Mouse (Mus musculus) brown adipose tissue, adult 24 weeks (tissue): ENCODE results near the gene Tsc1. TPM values are rescaled to one million over a fixed set of nuclear protein-coding genes. Genes with fewer than 3 reads are reported as not detected.

Source experiments
- H3K27ac ChIP-seq: fragments of 200-500 bp; replicated peaks from 2 replicates; pipeline ENCODE4 v1.5.1; 2012; ENCODE audit warnings: low read depth, mild to moderate bottlenecking, low read length
- H3K4me1 ChIP-seq: fragments of 200-500 bp; 2 replicates; pipeline ENCODE4 v1.6.1; 2012; ENCODE audit warnings: low read length, mixed read lengths; ENCODE audit not compliant: control insufficient read depth, insufficient read depth, insufficient read length
- H3K4me3 ChIP-seq: fragments of 200-500 bp; 2 replicates; pipeline ENCODE4 v1.5.1; 2012; ENCODE audit warnings: low read depth, mild to moderate bottlenecking, low read length, moderate library complexity; ENCODE audit not compliant: insufficient read depth
- polyA plus RNA-seq: library from polyadenylated mRNA; stranded (reverse); fragments of >200 nt; gene quantifications from 2 replicates; pipeline ENCODE4 v1.2.4, GENCODE M21; 2012; ENCODE audit not compliant: missing spikeins, insufficient read depth, insufficient read length

Gene Tsc1
- polyA plus RNA-seq, 1 experiment, result 5.0 TPM

- no peak overlapping the region for H3K4me3 ChIP-seq
- no peak overlapping the region for H3K27ac ChIP-seq
- no peaks in the 10 kb centered on the region for H3K4me1 ChIP-seq
Measured at GRCm38 (mm10) chr2:28706787-28707186, 65.8 kb downstream of the Tsc1 start.

DNA sequence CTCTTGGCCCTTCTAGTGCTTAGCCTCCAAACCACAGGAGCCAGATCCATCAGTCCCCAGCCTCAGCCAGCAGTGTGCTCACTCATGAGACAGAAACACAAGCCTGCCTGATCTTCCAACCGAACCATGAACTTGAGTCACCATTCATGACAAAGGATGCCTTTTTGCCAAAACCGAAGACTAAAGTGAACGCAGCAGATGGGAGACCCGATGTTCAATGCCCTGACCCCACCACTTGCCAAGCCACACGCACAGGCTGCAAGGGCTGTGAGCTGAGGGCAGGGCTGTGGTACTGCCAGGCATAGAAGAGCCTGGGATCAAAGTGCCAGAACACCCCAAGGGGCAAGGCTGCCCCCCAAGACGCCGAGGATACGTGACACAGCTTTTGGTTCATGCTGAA lies 72.0 kb downstream of the Tsc1 start:
- H3K4me1 ChIP-seq, result no peaks in the 10 kb centered on the region
- H3K27ac ChIP-seq, result no peak overlapping the region
- no peak overlapping the region for H3K4me3 ChIP-seq

DNA sequence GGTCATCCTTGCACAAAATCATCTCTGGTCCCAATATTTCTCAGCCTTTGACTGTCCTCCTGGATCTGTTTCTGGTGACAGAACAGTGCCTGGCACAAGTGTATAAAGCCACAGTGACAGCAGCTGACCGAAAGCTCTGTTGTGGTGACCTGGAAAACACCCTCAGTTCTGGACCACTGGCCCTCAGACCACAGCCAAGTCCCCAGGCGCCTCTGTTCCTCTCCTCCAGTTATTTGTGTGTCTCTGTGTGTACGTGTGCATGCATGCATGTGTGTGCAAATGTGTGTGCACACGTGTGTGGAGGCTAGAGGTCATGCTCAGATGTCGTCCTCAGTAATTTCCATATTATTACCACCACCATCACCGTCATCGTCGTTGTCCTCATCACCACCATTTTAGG lies 81.4 kb downstream of the Tsc1 start:
- Histone ChIP-seq H3K4me3 (no peak overlapping the region), H3K4me1 (no peaks in the 10 kb centered on the region), H3K27ac (no peak overlapping the region)

DNA sequence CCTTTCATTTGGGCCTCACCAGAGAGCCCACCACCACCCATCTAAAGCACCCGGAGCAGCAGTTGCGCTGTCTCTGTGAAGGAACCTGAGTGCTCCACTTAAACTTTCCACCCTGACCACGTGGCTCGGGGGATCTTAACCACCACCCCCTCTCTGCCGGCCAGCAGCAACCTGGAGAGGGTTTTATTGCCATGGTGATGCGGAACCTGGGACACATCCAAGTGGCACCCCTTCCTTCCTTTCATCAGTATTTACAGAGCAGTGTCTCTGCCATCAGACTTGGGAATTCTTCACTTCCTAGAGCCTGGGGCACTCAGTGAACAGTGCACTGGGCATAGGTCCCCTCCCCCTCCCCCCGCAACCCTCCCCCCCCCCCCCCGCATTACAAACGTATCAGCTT lies 82.9 kb downstream of the Tsc1 start:
- no peak overlapping the region for H3K27ac ChIP-seq
- H3K4me3 ChIP-seq, result no peak overlapping the region
- no peaks in the 10 kb centered on the region for H3K4me1 ChIP-seq

GRCm38 (mm10) chr2:28727786-28728404 lies 86.9 kb downstream of the Tsc1 start:
- no peak overlapping the region for H3K27ac ChIP-seq
- H3K4me1 ChIP-seq, result no peaks in the 10 kb centered on the region
- no peak overlapping the region for H3K4me3 ChIP-seq

DNA sequence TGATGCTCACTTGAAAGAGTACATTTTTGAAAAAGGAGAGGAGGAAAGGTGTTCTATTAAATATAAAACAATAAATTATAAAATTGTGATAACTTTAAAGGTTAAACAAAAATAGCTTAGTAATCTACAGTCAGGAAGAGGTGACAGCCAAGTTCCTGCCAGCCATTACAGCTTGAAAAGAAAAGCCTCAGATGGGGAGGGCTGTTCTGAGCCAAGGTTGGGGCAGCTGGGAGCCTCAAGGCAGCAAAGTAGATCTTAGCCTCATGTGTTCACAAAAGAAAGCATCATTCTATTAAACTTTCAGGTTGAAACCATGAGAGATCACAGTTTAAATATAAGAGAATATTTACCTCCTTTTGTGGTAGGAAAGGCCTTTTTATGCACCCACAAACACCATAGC lies 89.6 kb downstream of the Tsc1 start:
- H3K27ac ChIP-seq, result no peak overlapping the region
- no peak overlapping the region for H3K4me3 ChIP-seq
- H3K4me1 ChIP-seq, result no peaks in the 10 kb centered on the region

GRCm38 (mm10) chr2:28737112-28737511 lies 96.1 kb downstream of the Tsc1 start:
- H3K4me1 ChIP-seq, result no peaks in the 10 kb centered on the region
- H3K4me3 ChIP-seq, result no peak overlapping the region
- no peak overlapping the region for H3K27ac ChIP-seq

- no peak overlapping the region for H3K4me3 ChIP-seq
- no peak overlapping the region for H3K27ac ChIP-seq
- H3K4me1 ChIP-seq, result no peaks in the 10 kb centered on the region
Measured at GRCm38 (mm10) chr2:28740159-28740558, 99.1 kb downstream of the Tsc1 start.

Other genes starting within 250 kb of the Tsc1 start
- gene Ppp1r26, start 194.4 kb upstream of the Tsc1 start, polyA plus RNA-seq, result not detected in 2 replicates
- 1.9 TPM in 1 of 2 replicates, not detected in the other for gene 1700007K13Rik, start 174.9 kb upstream of the Tsc1 start, polyA plus RNA-seq
- gene Mrps2, start 173.2 kb upstream of the Tsc1 start, polyA plus RNA-seq, result 71.5 and 85.2 TPM in 2 replicates
- gene Gbgt1, start 144.3 kb upstream of the Tsc1 start, polyA plus RNA-seq, result not detected in 2 replicates
- gene Gm10134, start 135.1 kb upstream of the Tsc1 start, polyA plus RNA-seq, result not detected in 2 replicates
- 5.7 and 6.1 TPM in 2 replicates for gene Ralgds, start 128.1 kb upstream of the Tsc1 start, polyA plus RNA-seq
- gene Cel, start 77.8 kb upstream of the Tsc1 start, polyA plus RNA-seq, result not detected in 2 replicates
- gene Gtf3c5, start 57.5 kb upstream of the Tsc1 start, polyA plus RNA-seq, result 5.2 and 6.9 TPM in 2 replicates
- not detected in 2 replicates for gene Gfi1b, start 19.2 kb upstream of the Tsc1 start, polyA plus RNA-seq
- gene Spaca9, start 58.5 kb downstream of the Tsc1 start, polyA plus RNA-seq, result not detected in 2 replicates
- not detected in 2 replicates for gene Ak8, start 58.9 kb downstream of the Tsc1 start, polyA plus RNA-seq
- gene Gtf3c4, start 199.1 kb downstream of the Tsc1 start, polyA plus RNA-seq, result 5.3 and 5.9 TPM in 2 replicates
- gene Ddx31, start 199.2 kb downstream of the Tsc1 start, polyA plus RNA-seq, result 0.71 and 3.3 TPM in 2 replicates